Mouse (Mus musculus) kidney, adult 2 months (tissue): ENCODE results near the gene Pafah1b3.

Experiments
- CTCF ChIP-seq: fragments of 200-500 bp; conservative IDR thresholded peaks from 2 replicates; pipeline ENCODE4 v1.5.1; 2011; ENCODE audit warnings: low read depth, mild to moderate bottlenecking, control low read depth, low read length, moderate library complexity, mixed read lengths; ENCODE audit not compliant: insufficient read depth, insufficient read length
- POLR2A ChIP-seq: fragments of 200-500 bp; IDR thresholded peaks from one replicate; pipeline ENCODE4 v1.6.1; 2011; ENCODE audit warnings: low read depth, low read length, control low read depth

DNA sequence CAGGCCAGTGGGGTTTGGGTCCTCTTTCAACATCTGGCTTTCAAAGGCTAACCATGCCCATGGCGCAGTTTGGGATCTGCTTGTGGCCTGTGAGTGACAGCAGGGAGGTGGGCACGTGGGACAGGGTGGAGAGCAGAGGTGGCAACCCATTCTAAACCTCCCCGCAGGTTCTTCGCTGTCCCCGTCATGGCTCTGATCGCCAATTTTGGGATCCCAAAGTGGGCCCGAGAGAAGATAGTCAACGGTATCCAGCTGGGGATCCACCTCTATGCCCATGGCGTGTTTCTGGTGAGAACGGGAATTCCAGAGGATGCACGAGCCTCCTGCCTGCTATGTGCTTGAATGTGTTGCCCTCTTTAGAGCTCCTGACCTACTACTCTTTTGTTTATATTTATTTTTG is 13.4 kb upstream of the Pafah1b3 start:
- TF ChIP-seq CTCF (no peak), POLR2A (no peak)
